Mouse (Mus musculus) limb, embryonic 15.5 days (tissue): ENCODE data around the gene Gm11444. TPM values are rescaled to one million over a fixed set of nuclear protein-coding genes. Genes with fewer than 3 reads are reported as not detected.
A peak's percentile ranks its signal among the peaks of the same experiment; 100 is the strongest.

Source experiments
- ATAC-seq: fragments of 200-750 bp; cut with Nextera tagmentation; 2 replicates; pipeline ENCODE4 v1.8.0; 2017; ENCODE audit warnings: low read depth, moderate TSS enrichment; ENCODE audit not compliant: insufficient number of reproducible peaks, low FRiP score, low TSS enrichment
- H3K27ac ChIP-seq: fragments of 300-500 bp; sonication (generic); 2 replicates; pipeline ENCODE4 v1.5.1; 2015; ENCODE audit warnings: moderate library complexity, mild to moderate bottlenecking, inconsistent platforms
- H3K27me3 ChIP-seq: fragments of 300-500 bp; sonication (generic); 2 replicates; pipeline ENCODE4 v1.6.1; 2015; ENCODE audit warnings: inconsistent platforms
- H3K36me3 ChIP-seq: fragments of 300-500 bp; sonication (generic); 2 replicates; pipeline ENCODE4 v1.6.1; 2015; ENCODE audit warnings: inconsistent platforms
- H3K4me1 ChIP-seq: fragments of 300-500 bp; sonication (generic); 2 replicates; pipeline ENCODE4 v1.6.1; 2015; ENCODE audit warnings: inconsistent platforms
- H3K4me2 ChIP-seq: fragments of 300-500 bp; sonication (generic); 2 replicates; pipeline ENCODE4 v1.6.1; 2015; ENCODE audit warnings: mild to moderate bottlenecking, inconsistent platforms
- H3K4me3 ChIP-seq: fragments of 300-500 bp; sonication (generic); 2 replicates; pipeline ENCODE4 v1.5.1; 2015; ENCODE audit warnings: mild to moderate bottlenecking, inconsistent platforms
- H3K9ac ChIP-seq: fragments of 300-500 bp; sonication (generic); 2 replicates; pipeline ENCODE4 v1.6.1; 2015; ENCODE audit warnings: inconsistent platforms
- H3K9me3 ChIP-seq: fragments of 300-500 bp; sonication (generic); 2 replicates; pipeline ENCODE4 v1.6.1; 2016; ENCODE audit warnings: inconsistent platforms
- WGBS: fragments of 180-500 bp; shearing (Covaris S2); methylation state at CpG from one replicate; pipeline ENCODE4 v1.1.7; 2015; 5-methylcytosine and 5-hydroxymethylcytosine counted together
- polyA plus RNA-seq: library from polyadenylated mRNA; unstranded; fragments of >200 nt; fragmentation: Nextera tagmentation; extraction: Ambion mirVana; gene quantifications from 2 replicates; pipeline ENCODE4 v1.2.1, GENCODE M21; 2015

Gm11444 gene
- polyA plus RNA-seq, 1 experiment from 2014 or later: not detected

- H3K36me3 ChIP-seq: no peaks in the 10 kb centered on the region
- peaks cover 59% of the 10 kb centered on the region for H3K4me1 ChIP-seq
- WGBS: 47% methylated on average over 7 of the region's 7 CpGs
- H3K4me2 ChIP-seq: peak overlapping the region; percentile 33
- no peak overlapping the region for H3K9ac ChIP-seq
- no peak for ATAC-seq
- peak overlapping the region; percentile 17; the same call in 1 of the 2 replicates for H3K27ac ChIP-seq
- no peaks in the 10 kb centered on the region for H3K9me3 ChIP-seq
- peak overlapping the region; percentile 63 for H3K4me3 ChIP-seq
- H3K27me3 ChIP-seq: peaks cover 75% of the 10 kb centered on the region
Measured at GRCm38 (mm10) chr11:85839258-85840030, 10.7 kb downstream of the Gm11444 start.

- H3K4me1 ChIP-seq: peaks cover 55% of the 10 kb centered on the region
- WGBS: 26% methylated on average over 20 of the region's 20 CpGs
Measured at GRCm38 (mm10) chr11:85838424-85839257, 11.5 kb downstream of the Gm11444 start.

GRCm38 (mm10) chr11:85837648-85838423, 12.3 kb downstream of the Gm11444 start:
- 2% methylated on average over 51 of the region's 67 CpGs for WGBS
- H3K9ac ChIP-seq: peak overlapping the region; percentile 35
- H3K4me1 ChIP-seq: peaks cover 54% of the 10 kb centered on the region

More at GRCm38 (mm10) chr11:85838424-85839257, 11.5 kb downstream of the Gm11444 start:
- no peaks in the 10 kb centered on the region for H3K36me3 ChIP-seq
- peak overlapping the region; percentile 35 for H3K9ac ChIP-seq
- H3K4me2 ChIP-seq: peak overlapping the region; percentile 50
- no peaks in the 10 kb centered on the region for H3K9me3 ChIP-seq
- ATAC-seq: no peak
- H3K27ac ChIP-seq: peak overlapping the region; percentile 43; the same call in 1 of the 2 replicates
- peaks cover 83% of the 10 kb centered on the region for H3K27me3 ChIP-seq
- peak overlapping the region; percentile 63 for H3K4me3 ChIP-seq

GRCm38 (mm10) chr11:85837291-85837647, 12.9 kb downstream of the Gm11444 start:
- ATAC-seq: no peak
- WGBS: 5% methylated on average over 18 of the region's 18 CpGs

More at GRCm38 (mm10) chr11:85837648-85838423, 12.3 kb downstream of the Gm11444 start:
- peak overlapping the region; percentile 43; the same call in 1 of the 2 replicates for H3K27ac ChIP-seq
- peaks cover 82% of the 10 kb centered on the region for H3K27me3 ChIP-seq
- H3K4me2 ChIP-seq: peak overlapping the region; percentile 50
- no peaks in the 10 kb centered on the region for H3K9me3 ChIP-seq
- H3K4me3 ChIP-seq: peak overlapping the region; percentile 63
- no peak for ATAC-seq
- H3K36me3 ChIP-seq: no peaks in the 10 kb centered on the region

GRCm38 (mm10) chr11:85836523-85837290, 13.4 kb downstream of the Gm11444 start:
- Histone ChIP-seq H3K9me3 (no peaks in the 10 kb centered on the region), H3K36me3 (no peaks in the 10 kb centered on the region), H3K4me3 (peak overlapping the region; percentile 63), H3K9ac (peak overlapping the region; percentile 11; the same call in 1 of the 2 replicates), H3K4me1 (peaks cover 55% of the 10 kb centered on the region), H3K27ac (peak overlapping the region; percentile 29; the same call in 1 of the 2 replicates), H3K4me2 (peak overlapping the region; percentile 50), H3K27me3 (peaks cover 86% of the 10 kb centered on the region)
- 12% methylated on average over 32 of the region's 32 CpGs for WGBS
- ATAC-seq: no peak

More at GRCm38 (mm10) chr11:85837291-85837647, 12.9 kb downstream of the Gm11444 start:
- Histone ChIP-seq H3K4me1 (peaks cover 55% of the 10 kb centered on the region), H3K4me3 (peak overlapping the region; percentile 63), H3K36me3 (no peaks in the 10 kb centered on the region), H3K9ac (peak overlapping the region; percentile 11; the same call in 1 of the 2 replicates), H3K27ac (peak overlapping the region; percentile 29; the same call in 1 of the 2 replicates), H3K9me3 (no peaks in the 10 kb centered on the region), H3K27me3 (peaks cover 80% of the 10 kb centered on the region), H3K4me2 (peak overlapping the region; percentile 50)

GRCm38 (mm10) chr11:85835753-85836522, 14.2 kb downstream of the Gm11444 start:
- Histone ChIP-seq H3K4me2 (peak overlapping the region; percentile 50), H3K4me1 (peaks cover 56% of the 10 kb centered on the region), H3K9me3 (no peaks in the 10 kb centered on the region), H3K36me3 (no peaks in the 10 kb centered on the region), H3K27ac (no peak overlapping the region), H3K4me3 (peak overlapping the region; percentile 63), H3K9ac (peak overlapping the region; percentile 4; the same call in 1 of the 2 replicates), H3K27me3 (peaks cover 88% of the 10 kb centered on the region)
- ATAC-seq: no peak
- 17% methylated on average over 16 of the region's 16 CpGs for WGBS

- peaks cover 88% of the 10 kb centered on the region for H3K27me3 ChIP-seq
- 23% methylated on average over 9 of the region's 9 CpGs for WGBS
Measured at GRCm38 (mm10) chr11:85835001-85835752, 15.0 kb downstream of the Gm11444 start.

GRCm38 (mm10) chr11:85834386-85834931, 15.7 kb downstream of the Gm11444 start:
- no peak for ATAC-seq
- Histone ChIP-seq H3K4me3 (peak overlapping the region; percentile 63), H3K9me3 (no peaks in the 10 kb centered on the region), H3K9ac (peak overlapping the region; percentile 74; the same call in 1 of the 2 replicates), H3K36me3 (no peaks in the 10 kb centered on the region), H3K27ac (peak overlapping the region; percentile 83; the same call in 1 of the 2 replicates), H3K27me3 (peaks cover 88% of the 10 kb centered on the region), H3K4me2 (peak overlapping the region; percentile 92), H3K4me1 (peaks cover 60% of the 10 kb centered on the region)
- 23% methylated on average over 16 of the region's 17 CpGs for WGBS

More at GRCm38 (mm10) chr11:85835001-85835752, 15.0 kb downstream of the Gm11444 start:
- no peaks in the 10 kb centered on the region for H3K36me3 ChIP-seq
- H3K27ac ChIP-seq: no peak overlapping the region
- peaks cover 55% of the 10 kb centered on the region for H3K4me1 ChIP-seq
- H3K9ac ChIP-seq: no peak overlapping the region
- H3K9me3 ChIP-seq: no peaks in the 10 kb centered on the region
- H3K4me2 ChIP-seq: peak overlapping the region; percentile 92
- ATAC-seq: no peak
- peak overlapping the region; percentile 63 for H3K4me3 ChIP-seq

GRCm38 (mm10) chr11:85833761-85834385, 16.3 kb downstream of the Gm11444 start:
- H3K4me2 ChIP-seq: peak overlapping the region; percentile 92
- ATAC-seq: no peak
- peaks cover 88% of the 10 kb centered on the region for H3K27me3 ChIP-seq
- H3K9ac ChIP-seq: peak overlapping the region; percentile 74
- H3K4me3 ChIP-seq: peak overlapping the region; percentile 63
- no peaks in the 10 kb centered on the region for H3K9me3 ChIP-seq
- WGBS: 15% methylated on average over 11 of the region's 11 CpGs
- H3K4me1 ChIP-seq: peaks cover 66% of the 10 kb centered on the region
- no peaks in the 10 kb centered on the region for H3K36me3 ChIP-seq
- H3K27ac ChIP-seq: peak overlapping the region; percentile 83
